Mouse (Mus musculus): ENCODE results near the gene Vrk2.
A peak's percentile ranks its signal among the peaks of the same experiment; 100 is the strongest.

Gene Vrk2

DNA sequence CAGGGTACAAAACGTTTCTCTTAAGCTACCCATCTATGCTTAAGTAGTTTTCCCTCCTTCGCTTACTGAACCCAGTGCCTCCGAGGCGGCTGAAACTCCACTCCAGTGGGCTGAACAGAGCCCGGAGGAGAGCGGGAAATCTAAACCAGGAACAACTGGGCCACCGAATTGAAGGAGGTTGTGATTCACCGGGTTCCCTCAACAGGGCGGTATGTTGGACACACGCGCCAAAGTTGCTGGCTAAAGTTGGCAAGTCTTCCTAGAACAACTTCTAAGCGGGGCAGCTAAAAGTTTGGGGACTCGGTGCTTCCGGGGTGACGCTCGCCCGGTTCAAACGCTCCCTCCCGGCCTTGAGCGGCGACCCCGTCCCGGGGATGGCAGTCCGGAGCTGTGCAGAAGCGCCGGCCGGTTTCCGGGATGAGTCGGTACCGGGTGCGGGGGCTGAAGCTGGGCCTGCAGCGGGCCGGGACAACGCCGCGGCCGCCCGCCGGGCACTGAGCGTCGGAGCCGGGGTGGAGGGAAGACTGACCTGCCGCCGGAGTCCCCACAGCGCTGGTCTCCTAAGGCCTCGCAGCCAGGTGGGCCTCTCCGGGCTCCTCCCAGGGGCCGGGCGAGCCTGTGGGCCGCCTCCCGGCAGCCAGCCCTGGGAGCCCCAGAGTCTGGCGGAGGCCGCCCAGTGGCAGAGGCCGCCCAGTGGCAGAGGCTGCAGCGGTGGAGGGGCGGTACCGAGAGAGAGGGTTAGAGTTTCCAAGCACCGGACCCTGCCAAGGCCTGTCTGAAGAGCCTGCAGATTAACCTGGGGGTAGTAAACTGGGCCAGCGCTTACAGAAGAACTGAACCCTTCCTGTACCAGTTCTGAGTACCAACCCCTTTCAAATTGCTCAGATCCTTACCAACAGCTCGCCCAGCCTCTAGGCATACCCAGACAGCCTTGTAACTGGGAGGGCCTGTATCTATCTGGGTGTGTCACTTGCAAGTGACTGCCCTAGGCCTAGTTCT, at the start of gene Vrk2, which contains the start of gene Gm6899:
Vrk2 (minus strand) TSS at position 939 of the 999 bp plus-strand sequence.
Gm6899 (plus strand) TSS at position 181 of the 999 bp plus-strand sequence.
- DNase-seq (ENCODE audit: low spot score in 2 of 2) = peak in 1 of 2 experiments; percentile 14

DNA sequence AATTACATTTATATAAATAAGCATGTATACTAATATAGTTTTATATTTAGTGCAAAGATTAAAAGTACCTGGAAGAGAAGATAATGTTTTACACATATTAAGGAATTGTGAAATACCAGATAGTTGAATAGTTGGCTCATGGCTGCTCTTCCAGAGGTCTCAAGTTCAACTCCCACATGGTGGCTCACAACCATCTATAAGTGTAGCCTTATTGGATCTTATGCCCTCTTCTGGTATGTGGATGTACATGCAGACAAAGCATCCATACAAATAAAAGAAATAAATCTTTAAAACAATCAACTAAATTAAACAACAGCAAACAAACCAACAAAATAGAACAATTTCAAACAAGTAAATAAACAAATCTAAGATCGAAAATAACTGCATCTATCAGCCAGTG, 48.3 kb upstream of the Vrk2 start:
- DNase-seq (ENCODE audit: low spot score in 2 of 2) = no peak

DNA sequence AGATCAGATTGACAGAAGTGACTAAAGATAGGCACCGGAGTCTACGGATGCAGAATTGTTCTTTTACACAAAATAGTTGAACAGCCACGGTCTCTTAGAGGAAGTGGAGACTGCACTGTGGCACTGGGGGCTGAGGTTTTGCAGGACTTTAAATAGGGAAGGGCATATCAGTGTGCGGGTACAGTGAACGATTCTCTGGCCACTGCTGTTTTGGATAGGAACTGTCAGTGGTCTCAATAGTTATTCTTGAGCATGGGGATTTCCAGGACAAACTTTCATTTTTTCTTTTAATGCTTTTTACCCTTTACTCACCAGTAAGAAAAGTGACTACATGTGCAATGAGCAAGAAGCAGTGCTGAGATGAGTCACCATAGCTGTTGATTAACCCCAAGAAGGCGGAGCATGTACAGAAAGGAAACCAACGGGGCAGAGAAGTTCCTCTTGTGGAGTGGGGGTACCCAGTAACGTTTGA, 46.6 kb upstream of the Vrk2 start:
- no peak for DNase-seq (ENCODE audit: low spot score in 2 of 2)

DNA sequence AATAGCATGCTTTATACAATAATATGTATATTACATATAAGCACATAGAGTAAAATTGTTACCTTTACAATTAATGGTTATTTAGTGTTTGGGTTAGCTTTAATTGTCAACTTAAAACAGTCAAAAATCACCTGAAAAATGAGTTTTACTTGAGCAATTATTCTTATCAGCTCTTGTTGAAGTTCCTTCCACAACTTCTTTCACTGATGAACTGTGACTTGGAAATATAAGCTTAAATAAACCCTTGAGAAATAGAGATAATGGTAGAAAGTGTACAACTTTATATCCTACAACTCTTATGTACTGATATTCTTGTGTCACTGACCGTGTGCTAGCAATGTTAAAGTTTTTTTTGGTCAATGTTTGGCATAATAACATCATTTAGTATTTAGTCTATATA, 42.4 kb upstream of the Vrk2 start:
- no peak for DNase-seq (ENCODE audit: low spot score in 2 of 2)

DNA sequence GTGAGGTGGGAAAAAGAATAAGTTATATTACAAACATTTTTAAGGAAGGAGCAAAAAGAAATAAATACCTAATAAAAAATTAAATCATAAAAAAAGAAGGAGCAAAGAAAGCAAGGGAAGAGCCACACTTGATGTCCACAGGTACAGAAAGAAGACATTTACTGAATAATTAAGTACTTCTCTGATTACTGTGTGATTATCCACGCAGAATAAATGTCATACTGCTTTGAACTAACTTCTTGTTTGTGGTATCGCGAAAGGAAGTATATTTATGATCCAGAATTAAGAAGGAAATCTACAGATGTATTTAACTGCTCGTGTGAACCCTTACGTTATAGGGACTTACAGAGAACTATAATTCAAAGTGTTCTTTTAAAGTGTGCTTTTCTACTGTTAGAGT, 28.9 kb upstream of the Vrk2 start:
- DNase-seq (ENCODE audit: low spot score in 2 of 2) = no peak

DNA sequence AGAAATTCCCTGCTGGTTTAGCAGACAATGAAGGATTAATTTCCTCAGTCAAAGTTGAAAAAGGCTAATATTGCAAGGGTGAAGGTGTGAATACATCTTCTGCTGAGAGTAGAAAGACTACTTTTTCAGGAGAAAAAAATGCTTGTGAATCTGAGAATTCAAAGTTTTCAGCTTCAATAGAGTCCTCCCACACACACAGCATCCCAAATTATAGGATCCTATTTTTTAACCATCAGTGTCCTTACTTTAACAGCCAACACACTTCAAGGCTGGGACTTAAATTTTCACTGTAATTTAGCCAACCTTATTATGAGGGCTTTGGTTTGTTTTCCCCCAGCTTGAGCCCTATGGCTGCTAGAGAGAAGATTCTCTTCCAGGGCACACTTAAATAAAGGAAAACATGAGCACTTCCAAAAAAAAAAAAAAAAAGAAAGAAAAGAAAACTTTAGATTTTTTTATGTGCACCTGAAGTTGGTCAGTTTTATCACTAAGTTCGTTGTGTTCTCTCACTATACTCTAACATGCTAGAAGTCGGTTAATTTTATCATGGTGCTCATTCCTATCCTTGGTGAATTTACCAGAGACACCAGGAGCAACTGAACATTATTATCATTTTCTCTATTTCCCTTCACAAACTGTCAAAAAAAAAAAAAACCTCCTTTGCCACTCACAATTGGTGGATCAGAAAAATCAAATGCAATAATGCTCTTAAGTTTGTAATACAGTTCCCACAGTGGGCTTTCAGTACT, 24.9 kb upstream of the Vrk2 start:
- DNase-seq (ENCODE audit: low spot score in 2 of 2) = no peak

DNA sequence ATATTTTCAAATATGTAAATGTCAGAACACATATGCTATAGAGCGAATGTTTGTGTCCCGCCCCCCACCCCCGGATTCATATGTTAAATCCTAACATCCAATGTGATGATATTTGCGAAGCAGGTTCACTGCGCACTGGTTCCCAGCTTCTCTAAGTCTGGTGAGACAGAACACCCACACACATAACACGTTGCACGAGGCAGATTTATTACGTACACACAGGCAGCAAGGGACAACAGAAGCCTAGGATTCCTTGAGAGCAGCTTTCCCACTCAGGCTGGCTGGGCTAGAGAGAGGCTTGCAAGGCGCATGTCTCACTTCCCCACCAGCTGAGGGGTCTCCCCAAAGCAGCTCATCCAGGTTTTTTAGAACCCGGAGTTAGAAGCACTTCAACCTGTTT, 15.0 kb upstream of the Vrk2 start:
- DNase-seq (ENCODE audit: low spot score in 2 of 2) = peak in 1 of 2 experiments; percentile 22

DNA sequence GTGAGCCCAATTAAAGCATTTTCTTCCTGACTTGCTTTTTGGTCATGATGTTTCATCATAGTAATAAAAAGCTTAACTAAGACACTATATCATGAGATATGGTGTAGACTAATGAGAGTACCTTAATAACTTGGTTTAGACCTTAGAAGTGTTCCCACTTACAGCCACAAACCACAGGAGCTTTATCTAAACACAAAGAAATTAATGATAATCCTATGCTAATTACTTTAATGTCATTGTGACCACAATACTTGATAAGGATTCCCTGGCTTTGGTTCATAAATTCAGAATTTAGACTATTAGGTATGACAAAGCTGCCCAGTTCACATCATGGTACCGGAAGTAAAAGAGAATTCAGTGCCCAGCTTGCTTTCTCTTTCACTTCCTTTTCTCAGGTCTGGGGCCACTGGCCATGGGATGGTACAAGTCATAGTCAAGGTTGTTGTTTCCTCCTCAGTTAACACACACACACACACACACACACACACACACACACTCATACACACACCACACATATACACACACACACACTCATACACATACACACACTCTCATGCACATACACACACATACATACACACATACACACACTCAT, 10.4 kb upstream of the Vrk2 start:
- no peak for DNase-seq (ENCODE audit: low spot score in 2 of 2)

DNA sequence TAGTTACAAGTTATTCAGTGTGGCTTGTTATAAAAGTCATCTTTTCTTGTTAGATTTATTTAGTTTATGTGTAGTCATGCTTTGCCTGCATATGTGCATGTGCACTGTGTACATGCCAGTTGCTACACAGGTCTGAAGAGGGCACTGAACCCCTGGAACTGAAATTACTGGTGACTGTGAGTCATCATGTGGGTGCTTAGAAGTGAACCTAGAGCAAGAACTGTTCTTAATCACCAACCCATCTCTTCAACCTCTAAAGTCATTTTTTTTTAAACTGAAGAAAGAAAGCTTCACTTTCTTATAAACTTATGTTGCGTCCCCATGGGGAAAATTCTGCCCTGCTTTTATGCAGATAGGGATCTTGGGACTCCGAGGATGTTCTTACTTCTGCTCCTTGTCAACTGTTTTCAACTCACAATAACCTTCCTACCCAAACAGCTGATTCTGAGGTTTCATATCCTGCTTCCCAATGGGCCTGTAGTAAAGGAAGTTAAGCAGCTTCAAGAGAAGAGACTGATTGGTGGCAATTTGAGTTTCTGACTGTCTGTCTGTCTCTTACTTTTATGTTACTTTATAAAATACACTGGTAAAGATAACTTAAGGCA, 7.9 kb upstream of the Vrk2 start:
- DNase-seq (ENCODE audit: low spot score in 2 of 2) = no peak

DNA sequence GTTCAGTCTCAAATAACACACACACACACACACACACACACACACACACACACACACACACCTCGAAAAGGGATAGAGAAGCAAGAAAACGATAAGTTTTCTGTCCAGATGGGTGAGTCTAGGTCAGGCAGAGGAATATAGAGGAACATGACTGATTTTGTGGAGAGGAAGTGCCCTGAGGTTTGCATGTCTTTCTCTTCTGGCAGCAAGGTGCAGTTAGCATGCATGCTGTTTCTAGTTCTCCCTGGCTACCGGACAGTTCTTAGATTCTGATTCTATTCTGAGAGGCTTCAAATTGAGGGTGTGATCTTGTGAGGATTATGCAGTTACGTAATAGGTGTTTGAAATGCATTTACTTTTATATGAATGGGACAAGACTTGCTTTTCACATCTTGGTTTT, 6.9 kb upstream of the Vrk2 start:
- DNase-seq (ENCODE audit: low spot score in 2 of 2) = no peak

DNA sequence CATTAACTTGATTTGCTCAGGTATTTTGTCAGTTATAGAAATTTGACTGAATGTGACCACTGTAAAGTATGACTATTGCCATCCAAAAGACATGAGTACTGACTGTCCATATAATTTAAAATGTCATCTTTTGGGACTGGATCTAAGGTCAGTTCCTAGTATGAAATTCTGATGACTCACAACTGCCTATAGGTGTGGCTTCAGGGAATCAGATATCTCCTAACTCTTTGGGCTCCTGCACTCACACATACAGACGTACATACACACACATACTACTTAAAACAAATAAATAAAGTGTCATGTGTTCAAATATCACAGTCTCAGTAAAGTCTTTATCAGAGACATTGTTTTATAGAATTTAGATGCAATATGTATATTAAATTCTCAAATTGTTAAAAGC, 5.1 kb upstream of the Vrk2 start:
- no peak for DNase-seq (ENCODE audit: low spot score in 2 of 2)

DNA sequence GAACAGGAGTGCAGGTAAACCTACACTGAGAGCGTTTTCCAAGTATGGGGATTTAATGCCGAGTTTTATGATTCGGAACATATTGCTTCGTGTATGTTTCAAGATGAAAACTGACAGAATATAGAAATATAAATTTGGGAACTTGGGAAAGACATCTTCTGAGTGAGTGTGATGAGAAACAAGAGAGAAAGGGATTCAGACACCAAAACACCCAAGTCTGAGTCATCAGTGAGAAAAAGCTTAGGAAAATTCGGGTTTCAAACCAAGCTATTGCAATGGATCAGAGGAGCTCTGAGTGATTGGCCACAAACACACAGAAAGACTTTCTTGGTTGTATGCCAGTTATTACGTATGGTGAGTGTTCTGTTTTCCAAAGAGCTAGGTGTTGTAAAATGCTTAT, 4.0 kb upstream of the Vrk2 start:
- DNase-seq (ENCODE audit: low spot score in 2 of 2) = no peak

DNA sequence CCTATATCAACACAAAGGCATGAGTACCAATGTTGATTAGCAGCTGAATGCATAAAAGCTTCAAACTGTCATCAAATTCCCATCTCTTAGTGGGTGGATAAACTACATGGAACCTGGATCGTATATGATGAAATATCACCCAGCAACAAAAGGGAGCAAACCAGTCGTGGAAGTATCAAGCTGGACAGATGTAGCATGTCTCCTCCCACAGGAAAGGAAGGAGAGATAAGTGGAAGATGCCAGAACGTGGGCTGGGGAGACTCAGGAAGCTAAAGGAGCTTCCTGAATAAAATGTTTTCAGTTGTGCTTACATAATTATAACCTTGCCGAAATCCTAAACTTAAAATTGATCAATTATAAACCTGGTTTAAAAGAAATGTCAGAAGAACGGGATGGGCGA, 3.3 kb upstream of the Vrk2 start:
- DNase-seq (ENCODE audit: low spot score in 2 of 2) = no peak

DNA sequence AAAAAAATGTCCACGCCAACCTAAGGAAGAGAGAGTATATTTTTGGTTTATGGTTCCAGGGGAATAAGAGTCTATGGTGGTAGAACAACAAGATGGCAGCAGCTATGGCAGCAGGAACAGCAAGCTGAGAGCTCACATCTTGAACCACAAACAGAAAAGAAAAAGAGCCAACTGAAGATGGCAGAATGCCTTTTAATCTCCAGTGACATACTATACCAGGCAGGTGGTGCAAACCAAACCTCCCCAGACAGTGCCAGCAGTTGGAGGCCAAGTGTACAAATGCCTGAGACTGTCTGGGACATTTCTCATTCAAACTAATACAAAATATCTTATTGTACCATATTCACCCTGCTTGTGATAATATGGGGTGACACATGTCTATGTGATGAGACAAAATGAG, 2.4 kb upstream of the Vrk2 start:
- no peak for DNase-seq (ENCODE audit: low spot score in 2 of 2)

DNA sequence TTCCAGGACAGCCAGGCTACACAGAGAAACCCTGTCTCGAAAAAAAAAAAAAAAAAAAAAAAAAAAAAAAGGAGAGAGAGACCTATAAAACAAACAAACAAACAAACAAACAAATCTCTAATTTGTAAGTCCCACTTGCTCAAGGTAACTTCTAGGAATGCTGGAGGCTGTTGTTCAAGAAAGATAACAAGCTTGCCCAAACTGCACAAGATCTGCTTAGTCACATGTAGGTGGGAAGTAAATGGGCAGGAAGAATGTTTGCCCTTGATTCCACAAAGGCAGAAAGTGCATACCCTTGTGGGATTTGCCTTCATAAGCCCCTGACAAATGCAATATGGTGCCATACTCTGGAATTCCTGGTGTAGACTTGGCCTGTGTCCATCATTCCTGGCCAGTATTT, 688 bp upstream of the Vrk2 start:
- no peak for DNase-seq (ENCODE audit: low spot score in 2 of 2)

DNA sequence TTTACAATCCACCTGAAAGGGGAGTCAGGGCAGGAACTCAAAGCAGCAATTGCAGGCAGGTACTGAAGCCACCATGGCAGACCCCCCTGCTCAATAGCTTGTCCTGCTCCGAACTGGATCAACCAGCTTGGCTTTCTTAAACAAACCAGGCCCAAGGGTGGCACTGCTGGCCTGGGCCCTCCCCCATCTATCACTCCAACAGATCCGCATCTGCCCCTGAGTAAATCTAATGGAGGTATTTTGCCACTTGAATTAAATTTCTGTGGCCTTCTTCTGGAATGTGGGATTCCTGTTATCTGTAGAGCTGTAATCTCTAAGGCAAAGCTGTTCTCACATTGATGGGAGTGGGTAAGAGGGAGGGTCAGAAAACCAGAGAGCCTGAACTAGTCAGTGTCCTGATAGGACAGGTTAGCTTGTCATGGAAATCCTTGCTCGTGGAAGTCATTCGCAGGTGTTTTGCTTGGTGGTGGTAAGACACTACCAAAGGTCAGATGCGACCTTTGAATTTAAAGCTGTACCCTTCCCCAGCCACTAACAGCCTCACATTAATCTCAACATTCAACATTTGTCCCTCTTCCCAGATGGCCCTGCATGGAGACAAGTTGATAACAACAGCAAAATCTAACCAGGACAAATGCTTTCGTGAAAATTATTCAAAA, 1.3 kb downstream of the Vrk2 start:
- DNase-seq (ENCODE audit: low spot score in 2 of 2) = no peak

DNA sequence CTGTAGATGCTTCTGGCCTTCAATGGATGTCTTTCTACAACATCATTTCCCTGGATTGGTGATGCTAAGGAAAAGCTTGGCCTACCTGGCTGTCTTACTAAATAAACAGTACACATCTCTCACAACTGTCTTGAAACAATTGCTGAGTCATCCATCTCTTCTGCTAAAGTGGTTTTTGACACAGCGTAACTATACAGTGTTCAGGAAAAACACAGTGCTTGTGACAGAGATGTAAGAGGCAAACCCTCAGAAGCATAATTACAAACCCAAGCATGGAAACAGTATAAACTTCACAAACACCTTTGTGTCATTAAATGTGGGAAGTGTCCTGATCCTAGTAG, 6.6 kb downstream of the Vrk2 start:
- DNase-seq (ENCODE audit: low spot score in 2 of 2) = no peak

DNA sequence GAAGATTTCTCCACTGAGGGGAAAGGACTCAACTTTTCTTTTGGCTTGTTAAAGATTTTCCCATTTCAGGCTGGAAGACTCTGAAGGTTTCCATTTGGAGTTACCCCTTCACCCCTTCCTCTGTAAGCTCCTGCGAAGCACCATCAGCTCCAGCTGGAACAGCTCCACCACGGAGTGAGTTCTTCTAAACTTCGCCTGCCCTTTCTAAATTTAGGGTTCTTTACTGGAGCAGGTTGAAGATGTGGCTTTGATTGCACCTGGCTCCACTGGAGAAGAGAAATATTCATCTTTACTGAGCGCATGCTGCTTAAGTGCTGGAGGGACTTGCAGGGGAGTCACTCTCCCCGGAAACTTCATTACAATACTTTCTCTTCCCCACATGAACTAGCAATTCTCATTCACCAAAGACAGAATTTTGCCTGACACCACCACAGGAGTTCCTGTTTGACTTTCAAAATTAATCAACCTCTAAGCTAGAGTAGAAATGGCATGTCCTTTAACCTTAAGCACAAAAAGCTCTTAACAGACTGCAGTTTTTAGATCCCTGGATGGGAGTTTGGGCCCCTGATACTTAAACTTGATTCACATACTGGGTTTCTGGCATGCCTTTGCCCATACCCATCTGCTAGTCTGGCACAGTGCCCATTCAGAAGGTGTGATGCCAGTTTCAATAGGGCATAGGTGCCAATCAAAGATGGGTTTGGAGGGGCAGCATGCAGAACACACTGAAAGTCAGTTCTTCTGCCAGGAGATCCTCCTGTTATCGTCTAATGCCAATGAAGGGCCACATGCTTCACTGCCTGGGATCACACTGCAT, 7.2 kb downstream of the Vrk2 start:
- DNase-seq (ENCODE audit: low spot score in 2 of 2) = no peak

DNA sequence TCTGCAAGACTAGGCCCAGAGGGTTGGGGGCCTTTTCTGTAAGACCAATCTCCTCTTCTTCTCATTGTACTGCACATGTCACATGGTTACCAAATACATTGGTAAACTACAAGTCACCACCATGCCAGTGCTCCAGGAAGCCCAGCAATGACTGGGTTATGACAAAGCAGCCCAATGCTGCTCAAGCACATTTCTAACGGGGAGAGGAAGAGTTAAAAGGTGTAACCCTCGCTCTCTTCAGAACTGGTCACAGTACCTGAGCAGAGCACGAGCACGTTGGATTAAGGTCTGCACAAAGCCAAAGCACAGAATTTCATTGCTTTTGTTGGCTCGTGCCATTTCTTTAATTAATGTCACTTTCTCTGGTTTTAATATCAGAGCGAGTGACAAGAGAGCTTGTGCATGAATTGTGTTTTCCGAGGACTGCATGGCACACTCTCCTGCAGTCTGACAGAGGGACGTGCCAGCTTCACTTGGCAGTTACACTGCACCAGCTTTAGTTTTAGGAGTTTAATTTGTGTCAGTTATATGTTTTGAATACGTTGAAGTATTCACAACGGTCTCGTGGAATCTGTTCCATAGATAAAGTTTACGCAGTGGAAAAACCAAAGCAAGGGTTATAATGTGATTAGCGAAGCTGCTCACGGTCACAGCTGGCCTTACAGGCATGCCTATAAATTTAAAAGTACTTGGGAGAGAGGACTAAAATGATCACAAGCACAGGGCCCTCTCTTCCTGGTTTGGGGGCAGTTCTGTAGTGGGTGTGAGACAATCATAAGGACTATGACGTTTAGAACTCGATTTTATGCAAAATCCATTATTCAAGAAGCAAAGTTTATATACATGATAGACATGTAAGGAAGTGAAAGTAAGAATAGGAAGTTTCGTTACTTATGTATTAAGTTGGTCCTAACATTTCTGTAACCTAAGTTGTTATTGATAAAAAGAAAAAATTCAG, 8.1 kb downstream of the Vrk2 start:
- DNase-seq (ENCODE audit: low spot score in 2 of 2) = no peak
